Mouse (Mus musculus): ENCODE data around the gene Men1. TPM values are rescaled to one million over a fixed set of nuclear protein-coding genes. Genes with fewer than 3 reads are reported as not detected.

The Men1 gene
- polyA plus RNA-seq, 1 experiment from 2014 or later, result 115 TPM

DNA sequence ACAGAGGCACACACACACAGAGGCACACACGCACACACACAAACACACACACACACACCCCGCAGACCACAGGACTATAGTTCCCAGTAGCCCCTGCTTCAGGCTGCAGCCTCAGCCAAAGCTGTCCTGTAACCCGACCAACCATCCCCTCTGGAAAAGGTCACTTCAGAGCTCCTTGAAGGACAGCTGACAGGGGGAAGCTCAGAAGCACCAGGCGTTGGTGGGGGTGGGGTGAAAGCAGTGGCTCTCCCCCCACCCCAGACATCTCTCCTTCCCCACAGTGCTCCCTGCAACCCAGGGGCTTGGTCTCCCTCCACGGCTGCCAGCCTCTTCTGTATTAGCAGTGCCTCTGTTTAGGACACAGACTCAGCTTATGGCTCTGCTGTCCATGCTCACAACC is 48.7 kb downstream of the Men1 start:
- peaks cover 11% of the 10 kb centered on the region for H3K27me3 ChIP-seq (ENCODE audit: poor library complexity, severe bottlenecking)

DNA sequence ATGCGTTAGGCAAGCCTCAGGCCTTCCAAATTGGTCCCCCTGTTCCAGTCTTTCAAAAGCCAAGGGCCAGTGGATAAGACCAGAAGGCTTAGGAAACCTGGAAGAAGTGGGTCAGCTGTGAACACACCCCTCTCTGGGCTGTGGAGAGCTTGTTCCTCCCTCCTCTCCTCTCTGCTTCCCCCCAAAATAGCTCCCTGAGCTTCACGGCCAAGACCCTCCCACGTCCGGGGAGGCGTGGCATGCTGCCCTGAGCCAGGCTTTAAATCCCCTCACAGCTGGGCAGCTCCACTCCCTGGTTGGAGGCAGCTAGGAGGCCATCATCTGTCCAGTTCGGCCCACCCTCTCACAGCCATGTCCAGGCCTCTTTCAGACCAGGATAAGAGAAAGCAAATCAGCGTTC is 49.3 kb downstream of the Men1 start, which contains the start of gene Pygm:
TSS of gene Pygm (plus strand) at position 272 of the 400 bp plus-strand sequence.
- WGBS, result 17% methylated on average over 7 of the region's 7 CpGs
- Histone ChIP-seq H3K27ac (0 out of 2 replicates have a peak within 1 kb of the TSS, but pooled peaks have one; percentile 9), H3K27me3 (ENCODE audit: poor library complexity, severe bottlenecking) (peaks cover 18% of the 10 kb centered on the region), H3K36me3 (replicated peaks) (peaks cover 19% of the 10 kb centered on the region), H3K9me3 (no peaks in the 10 kb centered on the region), H3K4me1 (peaks cover 37% of the 10 kb centered on the region), H3K4me3 (no peak within 1 kb of the TSS)
- no peak for DNase-seq (ENCODE audit: extremely low spot score, low spot score)

More for the DNA sequence above, 48.7 kb downstream of the Men1 start:
- 53% methylated on average over 5 of the region's 5 CpGs for WGBS
- Histone ChIP-seq H3K27ac (0 out of 2 replicates have a peak overlapping the region, but pooled peaks have one; percentile 9), H3K4me1 (peaks cover 33% of the 10 kb centered on the region), H3K4me3 (no peak overlapping the region), H3K36me3 (replicated peaks) (peaks cover 25% of the 10 kb centered on the region), H3K9me3 (no peaks in the 10 kb centered on the region)
- DNase-seq (ENCODE audit: extremely low spot score, low spot score), result no peak

DNA sequence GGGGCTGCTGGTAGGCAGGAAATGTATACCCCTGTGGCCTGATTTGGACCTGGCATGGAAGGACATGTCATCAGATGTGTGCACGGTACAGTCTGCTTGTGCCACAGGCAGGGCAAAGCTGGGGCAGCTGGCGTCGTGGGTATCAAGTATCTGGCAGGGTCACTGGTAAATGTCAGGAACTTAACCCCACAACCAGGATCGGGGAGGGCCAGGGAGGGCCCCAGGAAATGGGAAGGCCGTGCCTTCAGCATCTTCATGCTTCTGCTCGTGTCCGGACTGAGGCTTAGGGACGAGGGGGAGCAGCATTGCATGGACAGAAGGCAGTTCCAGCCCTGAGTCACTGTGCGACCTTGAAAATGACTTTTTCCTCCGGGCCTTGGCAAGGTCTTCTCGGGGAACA is 50.2 kb downstream of the Men1 start:
- Histone ChIP-seq H3K36me3 (replicated peaks) (peaks cover 10% of the 10 kb centered on the region), H3K27ac (no peak overlapping the region), H3K9me3 (no peaks in the 10 kb centered on the region), H3K27me3 (ENCODE audit: poor library complexity, severe bottlenecking) (peaks cover 19% of the 10 kb centered on the region), H3K4me3 (no peak overlapping the region), H3K4me1 (peaks cover 46% of the 10 kb centered on the region)
- no peak for DNase-seq (ENCODE audit: extremely low spot score, low spot score)
- 83% methylated on average over 11 of the region's 11 CpGs for whole genome bisulfite sequencing

DNA sequence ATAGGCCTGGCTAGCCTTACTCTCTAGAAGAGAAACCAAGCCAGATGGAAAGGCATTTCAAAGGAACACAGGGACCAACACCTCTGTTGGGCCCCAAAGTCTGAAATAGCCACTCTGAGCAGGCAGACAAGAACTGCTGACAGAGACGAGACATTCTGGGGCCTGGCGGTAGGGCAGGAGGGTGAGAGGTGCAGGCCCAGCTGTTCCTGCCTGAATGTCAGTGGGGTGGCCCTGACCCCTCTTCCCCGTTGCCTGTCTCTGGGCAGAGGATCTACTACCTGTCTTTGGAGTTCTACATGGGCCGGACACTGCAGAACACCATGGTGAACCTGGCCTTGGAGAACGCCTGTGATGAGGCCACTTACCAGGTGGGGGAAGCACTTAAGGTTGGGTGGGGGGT is 50.6 kb downstream of the Men1 start:
- Histone ChIP-seq H3K27me3 (ENCODE audit: poor library complexity, severe bottlenecking) (peaks cover 24% of the 10 kb centered on the region), H3K9me3 (no peaks in the 10 kb centered on the region), H3K36me3 (replicated peaks) (peaks cover 9% of the 10 kb centered on the region; the same call in 1 of the 2 replicates), H3K27ac (no peak overlapping the region), H3K4me3 (no peak overlapping the region), H3K4me1 (peaks cover 50% of the 10 kb centered on the region)
- WGBS, result 86% methylated on average over 5 of the region's 5 CpGs
- no peak for DNase-seq (ENCODE audit: extremely low spot score, low spot score)

DNA sequence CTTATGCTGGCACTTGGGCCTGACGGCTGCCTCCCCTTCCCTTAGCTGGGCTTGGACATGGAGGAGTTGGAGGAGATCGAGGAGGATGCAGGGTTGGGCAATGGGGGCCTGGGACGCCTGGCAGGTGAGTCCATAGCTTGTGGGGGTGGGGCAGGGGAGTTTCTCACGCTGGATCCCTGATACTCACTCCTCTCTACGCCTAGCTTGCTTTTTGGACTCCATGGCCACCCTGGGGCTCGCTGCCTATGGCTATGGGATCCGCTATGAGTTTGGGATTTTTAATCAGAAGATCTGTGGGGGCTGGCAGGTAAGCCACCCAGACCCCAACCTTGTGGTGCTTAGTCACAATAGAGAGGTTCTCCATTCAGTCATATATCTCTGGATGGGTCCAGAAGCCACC is 51.0 kb downstream of the Men1 start:
- DNase-seq (ENCODE audit: extremely low spot score, low spot score), result no peak
- Histone ChIP-seq H3K36me3 (replicated peaks) (peaks cover 5% of the 10 kb centered on the region; the same call in 1 of the 2 replicates), H3K9me3 (no peaks in the 10 kb centered on the region), H3K27ac (no peak overlapping the region), H3K4me1 (peaks cover 54% of the 10 kb centered on the region), H3K4me3 (no peak overlapping the region), H3K27me3 (ENCODE audit: poor library complexity, severe bottlenecking) (peaks cover 28% of the 10 kb centered on the region)
- WGBS, result 85% methylated on average over 7 of the region's 7 CpGs

DNA sequence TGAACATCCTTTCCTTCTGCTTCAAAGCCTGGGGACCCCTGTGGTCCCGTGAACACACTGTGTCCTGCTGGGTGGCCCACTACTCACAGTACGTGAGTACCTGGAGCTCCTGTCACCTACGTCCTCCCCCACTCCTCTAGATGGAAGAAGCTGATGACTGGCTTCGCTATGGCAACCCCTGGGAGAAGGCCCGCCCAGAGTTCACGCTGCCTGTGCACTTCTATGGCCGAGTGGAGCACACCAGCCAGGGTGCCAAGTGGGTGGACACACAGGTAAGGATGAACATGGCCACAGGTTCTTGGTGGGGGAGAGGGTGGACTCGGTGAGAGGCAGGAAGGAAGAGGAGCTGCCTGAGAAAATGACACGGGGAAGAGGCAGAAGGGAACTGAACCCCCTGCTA is 51.5 kb downstream of the Men1 start:
- peaks cover 31% of the 10 kb centered on the region for H3K27me3 ChIP-seq (ENCODE audit: poor library complexity, severe bottlenecking)
- no peak for DNase-seq (ENCODE audit: extremely low spot score, low spot score)
- H3K9me3 ChIP-seq, result no peaks in the 10 kb centered on the region
- no peak overlapping the region for H3K27ac ChIP-seq
- peaks cover 55% of the 10 kb centered on the region for H3K4me1 ChIP-seq
- WGBS, result 72% methylated on average over 9 of the region's 9 CpGs
- H3K36me3 ChIP-seq (replicated peaks), result 0 out of 2 replicates have a peak, but pooled peaks cover 1% of the 10 kb centered on the region
- H3K4me3 ChIP-seq, result no peak overlapping the region

DNA sequence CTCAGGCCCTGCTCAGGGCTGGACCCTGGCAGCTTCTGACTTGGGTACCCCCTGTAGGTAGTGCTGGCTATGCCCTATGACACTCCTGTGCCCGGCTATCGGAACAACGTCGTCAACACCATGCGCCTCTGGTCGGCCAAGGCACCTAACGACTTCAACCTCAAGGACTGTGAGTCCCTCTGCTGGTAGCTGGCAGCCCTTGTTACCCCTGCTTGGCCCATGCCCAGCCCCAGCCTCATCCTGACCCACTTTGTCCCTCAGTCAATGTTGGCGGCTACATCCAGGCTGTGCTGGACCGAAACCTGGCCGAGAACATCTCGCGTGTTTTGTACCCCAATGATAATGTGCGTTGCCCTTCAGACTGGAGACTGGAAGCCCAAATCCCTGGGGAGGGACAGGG is 53.2 kb downstream of the Men1 start:
- H3K9me3 ChIP-seq, result no peaks in the 10 kb centered on the region
- no peak overlapping the region for H3K4me3 ChIP-seq
- no peak overlapping the region for H3K27ac ChIP-seq
- H3K27me3 ChIP-seq (ENCODE audit: poor library complexity, severe bottlenecking), result peaks cover 31% of the 10 kb centered on the region
- 87% methylated on average over 13 of the region's 13 CpGs for WGBS
- DNase-seq (ENCODE audit: extremely low spot score, low spot score), result no peak
- no peaks in the 10 kb centered on the region for H3K36me3 ChIP-seq (replicated peaks)
- peaks cover 50% of the 10 kb centered on the region for H3K4me1 ChIP-seq

DNA sequence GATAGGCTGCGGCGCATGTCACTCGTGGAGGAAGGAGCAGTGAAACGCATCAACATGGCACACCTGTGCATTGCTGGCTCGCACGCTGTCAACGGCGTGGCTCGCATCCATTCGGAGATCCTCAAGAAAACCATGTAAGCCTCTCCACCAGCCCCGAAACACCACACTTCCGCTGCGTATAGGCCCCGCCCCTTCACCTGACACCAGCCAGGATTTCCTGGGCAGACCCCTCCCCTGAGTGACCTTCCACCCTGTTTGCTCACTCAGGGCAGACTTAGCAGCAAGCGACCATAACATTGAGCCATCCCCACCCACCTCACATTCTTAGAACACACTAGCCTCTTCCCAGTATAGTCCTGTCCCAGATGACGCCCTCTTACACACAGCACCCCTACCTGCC is 55.0 kb downstream of the Men1 start:
- Histone ChIP-seq H3K36me3 (replicated peaks) (no peaks in the 10 kb centered on the region), H3K27ac (peak overlapping the region; percentile 48; the same call in 1 of the 2 replicates), H3K9me3 (no peaks in the 10 kb centered on the region), H3K4me1 (peaks cover 32% of the 10 kb centered on the region), H3K27me3 (ENCODE audit: poor library complexity, severe bottlenecking) (peaks cover 31% of the 10 kb centered on the region), H3K4me3 (peak overlapping the region; percentile 47)
- DNase-seq (ENCODE audit: extremely low spot score, low spot score), result no peak
- 3% methylated on average over 16 of the region's 16 CpGs for WGBS

DNA sequence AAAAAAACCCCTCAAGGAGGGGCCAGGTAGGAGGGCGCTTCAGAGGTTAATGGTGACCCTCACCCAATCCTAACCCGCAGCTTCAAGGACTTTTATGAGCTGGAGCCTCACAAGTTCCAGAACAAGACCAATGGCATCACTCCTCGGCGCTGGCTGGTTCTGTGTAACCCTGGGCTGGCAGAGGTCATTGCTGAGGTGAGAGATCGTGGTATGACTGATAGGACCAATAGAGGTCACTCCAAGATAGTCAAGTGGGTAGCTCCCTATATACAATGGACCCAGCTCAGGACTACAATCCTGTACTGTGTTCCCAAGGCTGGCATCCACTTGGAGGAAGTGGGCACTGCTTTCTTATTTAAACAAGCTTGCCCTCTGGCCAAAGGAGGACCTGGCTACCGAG is 55.5 kb downstream of the Men1 start:
- WGBS, result 62% methylated on average over 6 of the region's 6 CpGs
- Histone ChIP-seq H3K36me3 (replicated peaks) (no peaks in the 10 kb centered on the region), H3K27ac (no peak overlapping the region), H3K27me3 (ENCODE audit: poor library complexity, severe bottlenecking) (peaks cover 31% of the 10 kb centered on the region), H3K9me3 (no peaks in the 10 kb centered on the region), H3K4me1 (peaks cover 27% of the 10 kb centered on the region), H3K4me3 (peak overlapping the region; percentile 47; the same call in 1 of the 2 replicates)
- DNase-seq (ENCODE audit: extremely low spot score, low spot score), result no peak

Small RNAs within 50 kb of the gene (microRNA-seq; reads per million reads assigned to microRNA genes)
- not detected for gene Mir6989

Other genes with a start within 250 kb of the Men1 start
- gene Cdca5, start 250.0 kb upstream of the Men1 start, polyA plus RNA-seq (2016; fragmentation: Nextera tagmentation; extraction: Ambion mirVana), result 78.9 and 85.4 TPM in 2 replicates
- gene AC131692.1, start 240.6 kb upstream of the Men1 start, polyA plus RNA-seq (2016; fragmentation: Nextera tagmentation; extraction: Ambion mirVana), result 1.0 and 1.5 TPM in 2 replicates
- gene Naaladl1, start 229.2 kb upstream of the Men1 start, polyA plus RNA-seq (2016; fragmentation: Nextera tagmentation; extraction: Ambion mirVana), result 0.82 and 0.88 TPM in 2 replicates
- gene Sac3d1, start 216.3 kb upstream of the Men1 start, polyA plus RNA-seq (2016; fragmentation: Nextera tagmentation; extraction: Ambion mirVana), result 64.2 and 64.6 TPM in 2 replicates
- gene Snx15, start 206.7 kb upstream of the Men1 start, polyA plus RNA-seq (2016; fragmentation: Nextera tagmentation; extraction: Ambion mirVana), result 24.1 and 25.6 TPM in 2 replicates
- not detected in 2 replicates for gene Batf2, start 194.0 kb upstream of the Men1 start, polyA plus RNA-seq (2016; fragmentation: Nextera tagmentation; extraction: Ambion mirVana)
- 112 and 113 TPM in 2 replicates for gene Arl2, start 193.4 kb upstream of the Men1 start, polyA plus RNA-seq (2016; fragmentation: Nextera tagmentation; extraction: Ambion mirVana)
- not detected in 2 replicates for gene Majin, start 150.6 kb upstream of the Men1 start, polyA plus RNA-seq (2016; fragmentation: Nextera tagmentation; extraction: Ambion mirVana)
- gene Gpha2, start 108.6 kb upstream of the Men1 start, polyA plus RNA-seq (2016; fragmentation: Nextera tagmentation; extraction: Ambion mirVana), result 0.58 TPM in 1 of 2 replicates, not detected in the other
- 21.6 and 24.4 TPM in 2 replicates for gene Ppp2r5b, start 99.1 kb upstream of the Men1 start, polyA plus RNA-seq (2016; fragmentation: Nextera tagmentation; extraction: Ambion mirVana)
- gene Atg2a, start 93.3 kb upstream of the Men1 start, polyA plus RNA-seq (2016; fragmentation: Nextera tagmentation; extraction: Ambion mirVana), result 11.1 and 11.4 TPM in 2 replicates
- gene Ehd1, start 58.3 kb upstream of the Men1 start, polyA plus RNA-seq (2016; fragmentation: Nextera tagmentation; extraction: Ambion mirVana), result 76.8 and 82.1 TPM in 2 replicates
- gene Cdc42bpg, start 28.5 kb upstream of the Men1 start, polyA plus RNA-seq (2016; fragmentation: Nextera tagmentation; extraction: Ambion mirVana), result 0.23 and 0.24 TPM in 2 replicates
- gene Map4k2, start 6.2 kb downstream of the Men1 start, polyA plus RNA-seq (2016; fragmentation: Nextera tagmentation; extraction: Ambion mirVana), result 12.6 and 14.5 TPM in 2 replicates
- gene Sf1, start 28.7 kb downstream of the Men1 start, polyA plus RNA-seq (2016; fragmentation: Nextera tagmentation; extraction: Ambion mirVana), result 201 TPM in 2 replicates
- gene Pygm, start 49.4 kb downstream of the Men1 start, polyA plus RNA-seq (2016; fragmentation: Nextera tagmentation; extraction: Ambion mirVana), result 0.83 and 2.0 TPM in 2 replicates
- gene Rasgrp2, start 64.4 kb downstream of the Men1 start, polyA plus RNA-seq (2016; fragmentation: Nextera tagmentation; extraction: Ambion mirVana), result 15.6 and 17.0 TPM in 2 replicates
- 2.8 and 3.1 TPM in 2 replicates for gene Nrxn2, start 83.8 kb downstream of the Men1 start, polyA plus RNA-seq (2016; fragmentation: Nextera tagmentation; extraction: Ambion mirVana)
- gene Slc22a12, start 208.1 kb downstream of the Men1 start, polyA plus RNA-seq (2016; fragmentation: Nextera tagmentation; extraction: Ambion mirVana), result not detected in 2 replicates